Mouse (Mus musculus) hindbrain, embryonic 12.5 days (tissue): Measurements from ENCODE around the gene Asic2. TPM values are rescaled to one million over a fixed set of nuclear protein-coding genes. Genes with fewer than 3 reads are reported as not detected.

ENCODE experiments used
- ATAC-seq: fragments of 200-750 bp; cut with Nextera tagmentation; 2 replicates; pipeline ENCODE4 v1.8.0; 2017; ENCODE audit warnings: moderate TSS enrichment; ENCODE audit not compliant: low FRiP score
- H3K27ac ChIP-seq: fragments of 300-500 bp; sonication (generic); 2 replicates; pipeline ENCODE4 v1.5.1; 2016; ENCODE audit warnings: mild to moderate bottlenecking
- H3K27me3 ChIP-seq: fragments of 300-500 bp; sonication (generic); 2 replicates; pipeline ENCODE4 v1.6.1; 2016; ENCODE audit warnings: mild to moderate bottlenecking
- H3K36me3 ChIP-seq: fragments of 300-500 bp; sonication (generic); 2 replicates; pipeline ENCODE4 v1.6.1; 2016; ENCODE audit warnings: mild to moderate bottlenecking
- H3K4me1 ChIP-seq: fragments of 300-500 bp; sonication (generic); 2 replicates; pipeline ENCODE4 v1.6.1; 2016
- H3K4me2 ChIP-seq: fragments of 300-500 bp; sonication (generic); replicated peaks from 2 replicates; pipeline ENCODE4 v1.6.1; 2016; ENCODE audit warnings: mild to moderate bottlenecking
- H3K4me3 ChIP-seq: fragments of 300-500 bp; sonication (generic); 2 replicates; pipeline ENCODE4 v1.5.1; 2016; ENCODE audit warnings: mild to moderate bottlenecking
- H3K9ac ChIP-seq: fragments of 300-500 bp; sonication (generic); 2 replicates; pipeline ENCODE4 v1.6.1; 2016; ENCODE audit warnings: mild to moderate bottlenecking, moderate library complexity
- H3K9me3 ChIP-seq: fragments of 300-500 bp; sonication (generic); replicated peaks from 2 replicates; pipeline ENCODE4 v1.6.1; 2016; ENCODE audit warnings: mild to moderate bottlenecking
- WGBS: fragments of 180-500 bp; shearing (Covaris S2); methylation state at CpG from one replicate; pipeline ENCODE4 v1.1.7; 2016; 5-methylcytosine and 5-hydroxymethylcytosine counted together
- polyA plus RNA-seq: library from polyadenylated mRNA; unstranded; fragments of >200 nt; fragmentation: Nextera tagmentation; extraction: Ambion mirVana; gene quantifications from 2 replicates; pipeline ENCODE4 v1.2.1, GENCODE M21; 2016

Asic2 gene
- polyA plus RNA-seq, 1 experiment from 2014 or later = 5.4 TPM

GRCm38 (mm10) chr11:81996172-81996841, 28.1 kb upstream of the Asic2 start:
- 74% methylated on average over 10 of the region's 10 CpGs for WGBS
- Histone ChIP-seq H3K27me3 (no peaks in the 10 kb centered on the region), H3K9ac (no peak overlapping the region), H3K27ac (no peak overlapping the region), H3K4me1 (no peaks in the 10 kb centered on the region), H3K9me3 (no peaks in the 10 kb centered on the region), H3K4me3 (no peak overlapping the region), H3K36me3 (no peaks in the 10 kb centered on the region), H3K4me2 (no peak overlapping the region)
- no peak for ATAC-seq

DNA sequence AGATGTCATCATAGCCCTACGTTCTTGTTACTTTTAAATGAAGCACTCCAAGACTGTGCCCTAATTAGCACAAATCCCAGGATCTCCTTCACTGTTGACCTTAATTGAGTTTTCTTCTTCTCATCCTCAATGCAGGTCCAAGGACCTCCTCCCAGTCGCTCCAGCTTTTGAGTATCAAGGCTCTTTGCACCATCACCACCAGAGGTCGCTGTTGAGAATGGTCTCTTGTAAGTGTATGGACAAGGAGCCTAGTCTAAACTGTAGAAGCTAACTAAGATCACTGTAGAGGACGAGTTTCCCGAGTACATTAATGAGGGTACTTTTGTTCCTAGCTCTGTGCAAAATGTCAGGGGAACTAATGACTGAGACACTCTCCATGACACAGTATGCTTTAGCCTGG, 14.9 kb upstream of the Asic2 start:
- no peaks in the 10 kb centered on the region for H3K27me3 ChIP-seq
- no peak overlapping the region for H3K9ac ChIP-seq
- no peaks in the 10 kb centered on the region for H3K36me3 ChIP-seq
- H3K27ac ChIP-seq = no peak overlapping the region
- ATAC-seq = no peak
- WGBS = 46% methylated on average over 5 of the region's 5 CpGs
- no peaks in the 10 kb centered on the region for H3K9me3 ChIP-seq
- peaks cover 7% of the 10 kb centered on the region for H3K4me1 ChIP-seq
- H3K4me2 ChIP-seq = no peak overlapping the region
- H3K4me3 ChIP-seq = no peak overlapping the region

DNA sequence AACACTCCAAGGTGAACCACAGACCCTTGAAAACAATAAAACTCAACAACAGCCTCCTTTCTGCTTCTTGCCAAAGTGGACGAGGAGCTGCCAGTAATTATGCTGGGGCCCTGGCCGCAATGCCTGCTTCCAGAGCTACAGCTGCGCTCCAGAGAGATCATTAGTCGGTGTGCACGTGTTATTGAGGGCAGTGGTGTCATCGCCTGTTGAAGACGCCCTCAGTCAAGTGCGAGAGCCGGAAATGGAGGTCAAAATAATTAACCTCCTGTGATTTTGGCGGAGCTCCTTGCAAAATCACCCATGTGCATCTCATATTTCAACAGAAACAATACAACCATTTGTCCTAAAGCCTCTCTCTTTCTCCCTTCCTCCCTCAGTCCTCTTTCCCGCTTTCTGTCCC, 13.9 kb upstream of the Asic2 start:
- WGBS = 35% methylated on average over 11 of the region's 11 CpGs
- Histone ChIP-seq H3K9ac (no peak overlapping the region), H3K27ac (no peak overlapping the region), H3K36me3 (no peaks in the 10 kb centered on the region), H3K27me3 (no peaks in the 10 kb centered on the region), H3K4me1 (peaks cover 7% of the 10 kb centered on the region), H3K4me3 (no peak overlapping the region), H3K9me3 (no peaks in the 10 kb centered on the region), H3K4me2 (no peak overlapping the region)
- ATAC-seq = no peak

- ATAC-seq = 0 out of 2 replicates have a peak, but pooled peaks have one; percentile 43
- Histone ChIP-seq H3K36me3 (no peaks in the 10 kb centered on the region), H3K4me1 (0 out of 2 replicates have a peak, but pooled peaks cover 10% of the 10 kb centered on the region), H3K27ac (no peak overlapping the region), H3K9ac (no peak overlapping the region), H3K4me3 (no peak overlapping the region), H3K4me2 (no peak overlapping the region), H3K9me3 (no peaks in the 10 kb centered on the region), H3K27me3 (peaks cover 3% of the 10 kb centered on the region)
- 27% methylated on average over 5 of the region's 5 CpGs for WGBS
Observed at GRCm38 (mm10) chr11:81974577-81974976, 6.3 kb upstream of the Asic2 start.

GRCm38 (mm10) chr11:81973699-81974098, 5.4 kb upstream of the Asic2 start:
- no peak overlapping the region for H3K4me3 ChIP-seq
- ATAC-seq = no peak
- H3K27me3 ChIP-seq = peaks cover 12% of the 10 kb centered on the region
- H3K36me3 ChIP-seq = no peaks in the 10 kb centered on the region
- 57% methylated on average over 5 of the region's 5 CpGs for WGBS
- H3K4me2 ChIP-seq = no peak overlapping the region
- no peak overlapping the region for H3K27ac ChIP-seq
- peaks cover 17% of the 10 kb centered on the region for H3K4me1 ChIP-seq
- no peak overlapping the region for H3K9ac ChIP-seq
- H3K9me3 ChIP-seq = no peaks in the 10 kb centered on the region

DNA sequence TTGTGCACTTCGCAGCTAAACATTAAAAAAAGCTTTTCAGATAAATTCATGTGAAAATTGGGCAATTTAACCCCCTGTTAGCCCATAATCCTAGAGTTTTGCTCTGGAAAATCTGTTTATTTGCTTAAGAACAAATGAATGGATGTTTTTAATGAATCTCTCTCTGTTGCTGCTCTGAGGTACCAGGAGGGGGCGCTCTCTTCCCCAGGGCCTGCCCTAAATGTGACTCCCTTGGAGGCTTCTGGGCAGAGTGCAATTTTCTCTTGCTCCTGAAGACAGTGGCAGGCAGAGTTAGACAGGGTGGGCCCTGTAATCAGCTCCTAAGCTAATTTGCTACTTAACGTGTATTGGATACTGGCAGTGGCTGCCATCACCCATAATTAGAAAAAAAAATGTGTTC, 3.8 kb upstream of the Asic2 start:
- 53% methylated on average over 3 of the region's 3 CpGs for WGBS
- no peaks in the 10 kb centered on the region for H3K9me3 ChIP-seq
- H3K9ac ChIP-seq = no peak overlapping the region
- no peak overlapping the region for H3K4me2 ChIP-seq
- peaks cover 22% of the 10 kb centered on the region for H3K4me1 ChIP-seq
- H3K27ac ChIP-seq = no peak overlapping the region
- H3K27me3 ChIP-seq = peaks cover 28% of the 10 kb centered on the region
- H3K36me3 ChIP-seq = no peaks in the 10 kb centered on the region
- no peak overlapping the region for H3K4me3 ChIP-seq
- ATAC-seq = no peak

DNA sequence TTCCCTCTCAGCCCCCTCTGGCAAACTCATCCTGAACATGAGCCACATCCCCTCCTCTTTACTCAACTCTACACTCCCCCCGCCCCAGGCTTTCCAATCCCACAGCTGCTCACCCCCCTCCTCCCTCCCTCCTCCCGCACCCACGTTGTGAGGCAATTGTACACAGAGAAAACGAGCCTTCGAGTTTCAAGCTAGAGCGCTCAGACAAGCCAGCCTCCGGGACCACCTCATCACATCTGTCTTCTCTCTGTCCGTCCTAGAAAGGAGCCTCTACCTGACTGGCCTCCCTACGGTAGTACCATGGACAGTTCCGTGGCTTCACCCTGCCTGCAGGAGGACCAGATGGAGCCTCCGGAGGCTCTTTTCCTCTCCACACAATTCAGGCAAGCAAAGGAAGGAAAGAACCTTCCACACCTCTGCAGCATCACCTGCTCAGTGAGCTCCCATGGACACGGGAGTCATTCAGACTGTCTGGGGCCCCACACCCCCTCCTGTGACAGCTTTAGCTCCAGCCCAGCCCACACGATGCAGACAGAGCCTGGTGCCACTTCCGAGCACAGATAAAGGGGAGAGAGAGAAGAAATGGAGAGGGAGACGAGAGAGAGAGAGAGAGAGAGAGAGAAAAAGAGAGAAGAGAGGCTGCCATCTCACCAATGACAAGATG, 1.5 kb downstream of the Asic2 start:
- peak; percentile 38; the same call in 1 of the 2 replicates for ATAC-seq
- peaks cover 34% of the 10 kb centered on the region for H3K27me3 ChIP-seq
- H3K4me2 ChIP-seq = peak overlapping the region; percentile 19; the same call in 1 of the 2 replicates
- H3K4me1 ChIP-seq = peaks cover 16% of the 10 kb centered on the region
- no peaks in the 10 kb centered on the region for H3K9me3 ChIP-seq
- H3K4me3 ChIP-seq = no peak overlapping the region
- H3K9ac ChIP-seq = no peak overlapping the region
- 10% methylated on average over 14 of the region's 15 CpGs for WGBS
- no peaks in the 10 kb centered on the region for H3K36me3 ChIP-seq
- H3K27ac ChIP-seq = no peak overlapping the region

- no peak overlapping the region for H3K4me3 ChIP-seq
- no peaks in the 10 kb centered on the region for H3K9me3 ChIP-seq
- no peak overlapping the region for H3K27ac ChIP-seq
- ATAC-seq = peak; percentile 22; the same call in 1 of the 2 replicates
- H3K36me3 ChIP-seq = no peaks in the 10 kb centered on the region
- peaks cover 34% of the 10 kb centered on the region for H3K27me3 ChIP-seq
- 56% methylated on average over 11 of the region's 11 CpGs for WGBS
- H3K4me1 ChIP-seq = peaks cover 16% of the 10 kb centered on the region
- H3K4me2 ChIP-seq = peak overlapping the region; percentile 19; the same call in 1 of the 2 replicates
- no peak overlapping the region for H3K9ac ChIP-seq
Observed at GRCm38 (mm10) chr11:81965653-81966625, 2.3 kb downstream of the Asic2 start.

- WGBS = 49% methylated on average over 4 of the region's 4 CpGs
- Histone ChIP-seq H3K27ac (no peak overlapping the region), H3K27me3 (peaks cover 30% of the 10 kb centered on the region), H3K36me3 (no peaks in the 10 kb centered on the region), H3K4me3 (no peak overlapping the region), H3K9me3 (no peaks in the 10 kb centered on the region), H3K4me2 (no peak overlapping the region), H3K9ac (no peak overlapping the region), H3K4me1 (peaks cover 16% of the 10 kb centered on the region)
- ATAC-seq = no peak
Observed at GRCm38 (mm10) chr11:81964561-81964960, 3.7 kb downstream of the Asic2 start.

GRCm38 (mm10) chr11:81954398-81954797, 13.9 kb downstream of the Asic2 start:
- Histone ChIP-seq H3K27me3 (no peaks in the 10 kb centered on the region), H3K36me3 (no peaks in the 10 kb centered on the region), H3K4me3 (no peak overlapping the region), H3K27ac (no peak overlapping the region), H3K4me1 (no peaks in the 10 kb centered on the region), H3K9me3 (no peaks in the 10 kb centered on the region), H3K4me2 (no peak overlapping the region), H3K9ac (no peak overlapping the region)
- WGBS = 55% methylated on average over 4 of the region's 4 CpGs
- ATAC-seq = no peak

DNA sequence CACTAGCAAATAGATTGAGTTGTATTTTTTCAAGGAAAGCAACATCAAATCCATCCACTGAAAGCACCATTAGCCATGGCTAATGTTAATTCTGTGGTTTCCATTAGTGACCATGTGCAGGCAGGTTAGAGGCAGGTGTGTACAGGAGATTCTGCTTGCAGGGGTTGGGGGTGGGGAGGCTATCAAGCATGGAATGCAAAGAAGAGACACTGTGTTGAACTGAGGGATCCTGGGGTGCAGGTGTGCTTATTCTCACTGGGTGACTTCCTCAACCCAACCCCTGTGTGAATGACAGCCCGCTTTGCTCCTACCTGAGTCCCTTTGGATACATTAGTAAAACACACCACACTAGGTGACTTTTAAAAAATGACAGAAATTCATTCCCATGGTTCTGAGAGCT, 20.2 kb downstream of the Asic2 start:
- H3K27me3 ChIP-seq = no peaks in the 10 kb centered on the region
- H3K27ac ChIP-seq = no peak overlapping the region
- H3K36me3 ChIP-seq = no peaks in the 10 kb centered on the region
- no peak overlapping the region for H3K9ac ChIP-seq
- H3K9me3 ChIP-seq = no peaks in the 10 kb centered on the region
- H3K4me2 ChIP-seq = no peak overlapping the region
- 93% methylated on average over 1 of the region's 1 CpGs for WGBS
- H3K4me1 ChIP-seq = no peaks in the 10 kb centered on the region
- no peak overlapping the region for H3K4me3 ChIP-seq
- ATAC-seq = no peak

GRCm38 (mm10) chr11:81942167-81942566, 26.1 kb downstream of the Asic2 start:
- WGBS = no CpG with 5 or more reads among the region's 1 CpGs
- Histone ChIP-seq H3K4me3 (no peak overlapping the region), H3K9me3 (no peaks in the 10 kb centered on the region), H3K27me3 (no peaks in the 10 kb centered on the region), H3K4me1 (no peaks in the 10 kb centered on the region), H3K9ac (no peak overlapping the region), H3K27ac (no peak overlapping the region), H3K36me3 (no peaks in the 10 kb centered on the region), H3K4me2 (no peak overlapping the region)
- no peak for ATAC-seq
